Mouse (Mus musculus) thymus, postnatal 0 days (tissue): ENCODE measurements around the gene Stac3. TPM values are rescaled to one million over a fixed set of nuclear protein-coding genes. Genes with fewer than 3 reads are reported as not detected.

Experiments used
- polyA plus RNA-seq: library from polyadenylated mRNA; unstranded; fragments of >200 nt; fragmentation: Nextera tagmentation; extraction: Ambion mirVana; gene quantifications from 2 replicates; pipeline ENCODE4 v1.2.1, GENCODE M21; 2015

The Stac3 gene
- polyA plus RNA-seq, 1 experiment from 2014 or later: 0.30 TPM

Other genes starting within 250 kb of the Stac3 start
- gene Kif5a, start 238.3 kb upstream of the Stac3 start, polyA plus RNA-seq: 0.13 and 0.32 TPM in 2 replicates
- 129 and 138 TPM in 2 replicates for gene Dctn2, start 235.3 kb upstream of the Stac3 start, polyA plus RNA-seq
- gene Mbd6, start 212.7 kb upstream of the Stac3 start, polyA plus RNA-seq: 10.3 and 13.8 TPM in 2 replicates
- 110 and 122 TPM in 2 replicates for gene Mars, start 189.9 kb upstream of the Stac3 start, polyA plus RNA-seq
- 107 and 127 TPM in 2 replicates for gene Arhgap9, start 179.7 kb upstream of the Stac3 start, polyA plus RNA-seq
- gene Gli1, start 159.7 kb upstream of the Stac3 start, polyA plus RNA-seq: 0.13 and 0.14 TPM in 2 replicates
- not detected in 2 replicates for gene Inhbe, start 147.3 kb upstream of the Stac3 start, polyA plus RNA-seq
- not detected in 2 replicates for gene Inhbc, start 131.3 kb upstream of the Stac3 start, polyA plus RNA-seq
- 19.4 and 26.7 TPM in 2 replicates for gene R3hdm2, start 121.4 kb upstream of the Stac3 start, polyA plus RNA-seq
- 10.4 and 13.2 TPM in 2 replicates for gene Ndufa4l2, start 13.3 kb downstream of the Stac3 start, polyA plus RNA-seq
- 102 and 118 TPM in 2 replicates for gene Shmt2, start 20.8 kb downstream of the Stac3 start, polyA plus RNA-seq
- 0.19 and 0.23 TPM in 2 replicates for gene Nxph4, start 32.9 kb downstream of the Stac3 start, polyA plus RNA-seq
- gene Lrp1, start 119.5 kb downstream of the Stac3 start, polyA plus RNA-seq: 8.0 and 8.6 TPM in 2 replicates
- 38.4 and 47.9 TPM in 2 replicates for gene Stat6, start 141.3 kb downstream of the Stac3 start, polyA plus RNA-seq
- gene Nemp1, start 165.2 kb downstream of the Stac3 start, polyA plus RNA-seq: 10.6 and 10.9 TPM in 2 replicates
- 9.2 and 10.0 TPM in 2 replicates for gene Nab2, start 166.9 kb downstream of the Stac3 start, polyA plus RNA-seq
- 0.62 and 0.68 TPM in 2 replicates for gene Myo1a, start 203.5 kb downstream of the Stac3 start, polyA plus RNA-seq
- 3.1 and 3.9 TPM in 2 replicates for gene Tac2, start 222.8 kb downstream of the Stac3 start, polyA plus RNA-seq
- 1.3 and 1.7 TPM in 2 replicates for gene Zbtb39, start 237.9 kb downstream of the Stac3 start, polyA plus RNA-seq